Mouse (Mus musculus) intestine, embryonic 15.5 days (tissue): ENCODE results near the gene Clec4b2. TPM values are rescaled to one million over a fixed set of nuclear protein-coding genes. Genes with fewer than 3 reads are reported as not detected.
A peak's percentile ranks its signal among the peaks of the same experiment; 100 is the strongest.
"Not testable (repeated sequence)": the region's sequence is repeated elsewhere in the genome, so short reads cannot be mapped to it uniquely, and the experiment has no call there.

Experiments
- ATAC-seq: fragments of 200-750 bp; cut with Nextera tagmentation; 2 replicates; pipeline ENCODE4 v1.8.0; 2017; ENCODE audit warnings: moderate TSS enrichment, moderate library complexity
- H3K27ac ChIP-seq: fragments of 300-500 bp; sonication (generic); 2 replicates; pipeline ENCODE4 v1.5.1; 2015; ENCODE audit warnings: mild to moderate bottlenecking, inconsistent platforms
- H3K27me3 ChIP-seq: fragments of 300-500 bp; sonication (generic); replicated peaks from 2 replicates; pipeline ENCODE4 v1.6.1; 2015; ENCODE audit warnings: inconsistent platforms
- H3K36me3 ChIP-seq: fragments of 300-500 bp; sonication (generic); 2 replicates; pipeline ENCODE4 v1.6.1; 2015; ENCODE audit warnings: inconsistent platforms
- H3K4me1 ChIP-seq: fragments of 300-500 bp; sonication (generic); replicated peaks from 2 replicates; pipeline ENCODE4 v1.6.1; 2015; ENCODE audit warnings: inconsistent platforms
- H3K4me2 ChIP-seq: fragments of 300-500 bp; sonication (generic); replicated peaks from 2 replicates; pipeline ENCODE4 v1.6.1; 2015; ENCODE audit warnings: mild to moderate bottlenecking, inconsistent platforms
- H3K4me3 ChIP-seq: fragments of 300-500 bp; sonication (generic); replicated peaks from 2 replicates; pipeline ENCODE4 v1.5.1; 2015; ENCODE audit warnings: inconsistent platforms
- H3K9ac ChIP-seq: fragments of 300-500 bp; sonication (generic); 2 replicates; pipeline ENCODE4 v1.6.1; 2015; ENCODE audit warnings: inconsistent platforms
- H3K9me3 ChIP-seq: fragments of 300-500 bp; sonication (generic); 2 replicates; pipeline ENCODE4 v1.6.1; 2016; ENCODE audit warnings: inconsistent platforms
- WGBS: fragments of 180-500 bp; shearing (Covaris S2); methylation state at CpG from one replicate; pipeline ENCODE4 v1.1.7; 2015; 5-methylcytosine and 5-hydroxymethylcytosine counted together
- polyA plus RNA-seq: library from polyadenylated mRNA; unstranded; fragments of >200 nt; fragmentation: Nextera tagmentation; extraction: Ambion mirVana; gene quantifications from 2 replicates; pipeline ENCODE4 v1.2.1, GENCODE M21; 2015

Gene Clec4b2
- polyA plus RNA-seq: not detected in 2 replicates

- no peaks in the 10 kb centered on the region for H3K4me1 ChIP-seq
Observed at GRCm38 (mm10) chr6:123172593-123172992, at the start of gene Clec4b2. Gene Clec4b2 (plus strand): TSS chr6:123172893.

GRCm38 (mm10) chr6:123123195-123123594 lies 49.5 kb upstream of the Clec4b2 start:
- Histone ChIP-seq H3K4me1 (no peaks in the 10 kb centered on the region), H3K36me3 (no peaks in the 10 kb centered on the region), H3K9me3 (no peaks in the 10 kb centered on the region), H3K4me2 (no peak overlapping the region), H3K4me3 (no peak overlapping the region), H3K9ac (no peak overlapping the region), H3K27ac (no peak overlapping the region), H3K27me3 (no peaks in the 10 kb centered on the region)
- no peak for ATAC-seq
- WGBS: 70% methylated on average over 3 of the region's 3 CpGs

More at GRCm38 (mm10) chr6:123172593-123172992, at the start of gene Clec4b2:
- no peak for ATAC-seq
- H3K27me3 ChIP-seq: no peaks in the 10 kb centered on the region
- H3K27ac ChIP-seq: no peak within 1 kb of the TSS
- no peaks in the 10 kb centered on the region for H3K36me3 ChIP-seq
- no peaks in the 10 kb centered on the region for H3K9me3 ChIP-seq
- 87% methylated on average over 4 of the region's 4 CpGs for WGBS
- H3K4me2 ChIP-seq: no peak within 1 kb of the TSS
- no peak within 1 kb of the TSS for H3K4me3 ChIP-seq
- H3K9ac ChIP-seq: no peak within 1 kb of the TSS

GRCm38 (mm10) chr6:123127173-123127572 lies 45.5 kb upstream of the Clec4b2 start:
- Histone ChIP-seq H3K27me3 (no peaks in the 10 kb centered on the region), H3K9ac (no peak overlapping the region), H3K4me3 (no peak overlapping the region), H3K36me3 (no peaks in the 10 kb centered on the region), H3K27ac (no peak overlapping the region), H3K4me2 (no peak overlapping the region), H3K4me1 (no peaks in the 10 kb centered on the region), H3K9me3 (no peaks in the 10 kb centered on the region)
- 58% methylated on average over 1 of the region's 1 CpGs for WGBS
- no peak for ATAC-seq

GRCm38 (mm10) chr6:123137766-123138526 lies 34.7 kb upstream of the Clec4b2 start:
- ATAC-seq, H3K27ac ChIP-seq: not testable (repeated sequence)
- WGBS: 65% methylated on average over 29 of the region's 29 CpGs

GRCm38 (mm10) chr6:123170106-123170505 lies 2.6 kb upstream of the Clec4b2 start:
- H3K9me3 ChIP-seq: no peaks in the 10 kb centered on the region
- H3K4me3 ChIP-seq: no peak overlapping the region
- no peak overlapping the region for H3K27ac ChIP-seq
- no peaks in the 10 kb centered on the region for H3K27me3 ChIP-seq
- 51% methylated on average over 1 of the region's 1 CpGs for WGBS
- no peaks in the 10 kb centered on the region for H3K36me3 ChIP-seq
- no peaks in the 10 kb centered on the region for H3K4me1 ChIP-seq
- no peak overlapping the region for H3K9ac ChIP-seq
- ATAC-seq: no peak
- H3K4me2 ChIP-seq: no peak overlapping the region

More at GRCm38 (mm10) chr6:123137766-123138526, 34.7 kb upstream of the Clec4b2 start:
- not testable (repeated sequence) for H3K4me3 ChIP-seq, H3K4me1 ChIP-seq, H3K36me3 ChIP-seq, H3K4me2 ChIP-seq, H3K9ac ChIP-seq, H3K27me3 ChIP-seq, H3K9me3 ChIP-seq

- Histone ChIP-seq H3K9me3 (no peaks in the 10 kb centered on the region), H3K9ac (no peak overlapping the region), H3K36me3 (no peaks in the 10 kb centered on the region), H3K27me3 (no peaks in the 10 kb centered on the region), H3K4me1 (no peaks in the 10 kb centered on the region), H3K4me2 (no peak overlapping the region), H3K4me3 (no peak overlapping the region), H3K27ac (no peak overlapping the region)
- ATAC-seq: no peak
Observed at GRCm38 (mm10) chr6:123171040-123171439, 1.7 kb upstream of the Clec4b2 start.

GRCm38 (mm10) chr6:123175549-123175948 lies 2.9 kb downstream of the Clec4b2 start:
- H3K4me2 ChIP-seq: no peak overlapping the region
- no peak overlapping the region for H3K27ac ChIP-seq
- H3K4me3 ChIP-seq: no peak overlapping the region
- no peak for ATAC-seq
- no peaks in the 10 kb centered on the region for H3K4me1 ChIP-seq
- 80% methylated on average over 1 of the region's 1 CpGs for WGBS
- no peaks in the 10 kb centered on the region for H3K27me3 ChIP-seq
- H3K36me3 ChIP-seq: no peaks in the 10 kb centered on the region
- no peak overlapping the region for H3K9ac ChIP-seq
- H3K9me3 ChIP-seq: no peaks in the 10 kb centered on the region

- H3K4me1 ChIP-seq, H3K27ac ChIP-seq, H3K4me2 ChIP-seq, H3K4me3 ChIP-seq, H3K27me3 ChIP-seq, H3K36me3 ChIP-seq, ATAC-seq, H3K9me3 ChIP-seq, H3K9ac ChIP-seq: not testable (repeated sequence)
- WGBS: 73% methylated on average over 2 of the region's 2 CpGs
Observed at GRCm38 (mm10) chr6:123184862-123185261, 12.2 kb downstream of the Clec4b2 start.

GRCm38 (mm10) chr6:123207187-123208076 lies 34.7 kb downstream of the Clec4b2 start:
- ATAC-seq: peak; percentile 45; the same call in 1 of the 2 replicates
- H3K36me3 ChIP-seq: no peaks in the 10 kb centered on the region
- H3K4me1 ChIP-seq: no peaks in the 10 kb centered on the region
- WGBS: 91% methylated on average over 1 of the region's 1 CpGs
- H3K27me3 ChIP-seq: no peaks in the 10 kb centered on the region
- H3K9me3 ChIP-seq: no peaks in the 10 kb centered on the region
- H3K4me3 ChIP-seq: no peak overlapping the region
- H3K9ac ChIP-seq: no peak overlapping the region
- H3K27ac ChIP-seq: no peak overlapping the region
- H3K4me2 ChIP-seq: no peak overlapping the region

- H3K9me3 ChIP-seq, H3K36me3 ChIP-seq, ATAC-seq, H3K4me3 ChIP-seq, H3K27me3 ChIP-seq, H3K27ac ChIP-seq, H3K4me1 ChIP-seq, H3K4me2 ChIP-seq, H3K9ac ChIP-seq: not testable (repeated sequence)
Observed at GRCm38 (mm10) chr6:123208077-123208439, 35.4 kb downstream of the Clec4b2 start.

GRCm38 (mm10) chr6:123211726-123212125 lies 39.0 kb downstream of the Clec4b2 start:
- H3K9ac ChIP-seq: no peak overlapping the region
- H3K4me2 ChIP-seq: no peak overlapping the region
- no peak for ATAC-seq
- no peaks in the 10 kb centered on the region for H3K36me3 ChIP-seq
- WGBS: 71% methylated on average over 1 of the region's 1 CpGs
- H3K4me3 ChIP-seq: no peak overlapping the region
- no peaks in the 10 kb centered on the region for H3K4me1 ChIP-seq
- no peak overlapping the region for H3K27ac ChIP-seq
- H3K9me3 ChIP-seq: no peaks in the 10 kb centered on the region
- H3K27me3 ChIP-seq: no peaks in the 10 kb centered on the region

GRCm38 (mm10) chr6:123227519-123228166 lies 55.0 kb downstream of the Clec4b2 start:
- H3K4me2 ChIP-seq: no peak overlapping the region
- H3K36me3 ChIP-seq: no peaks in the 10 kb centered on the region
- no peak overlapping the region for H3K4me3 ChIP-seq
- 44% methylated on average over 2 of the region's 2 CpGs for WGBS
- ATAC-seq: no peak
- no peaks in the 10 kb centered on the region for H3K4me1 ChIP-seq
- H3K9ac ChIP-seq: no peak overlapping the region
- H3K27me3 ChIP-seq: no peaks in the 10 kb centered on the region
- H3K27ac ChIP-seq: no peak overlapping the region
- H3K9me3 ChIP-seq: no peaks in the 10 kb centered on the region
